Mouse (Mus musculus) CH12.LX (cell line): ENCODE data around the gene Yars.

Experiments
- EP300 ChIP-seq: IDR thresholded peaks from 2 replicates; pipeline ENCODE4 v1.6.1; 2011; ENCODE audit warnings: low read length, improper control_type of control experiment
- MAX ChIP-seq: IDR thresholded peaks from 2 replicates; pipeline ENCODE4 v1.6.1; 2011; ENCODE audit warnings: low read length, improper control_type of control experiment
- RAD21 ChIP-seq: IDR thresholded peaks from 2 replicates; pipeline ENCODE4 v1.6.1; 2011; ENCODE audit warnings: low read depth, mild to moderate bottlenecking, low read length, improper control_type of control experiment, moderate library complexity

GRCm38 (mm10) chr4:129206792-129207191, 17.2 kb downstream of the Yars start:
- TF ChIP-seq MAX (no peak), RAD21 (no peak), EP300 (no peak)
